8 mouse cellular contexts compared by ENCODE assay signal in the genomic region with DNA sequence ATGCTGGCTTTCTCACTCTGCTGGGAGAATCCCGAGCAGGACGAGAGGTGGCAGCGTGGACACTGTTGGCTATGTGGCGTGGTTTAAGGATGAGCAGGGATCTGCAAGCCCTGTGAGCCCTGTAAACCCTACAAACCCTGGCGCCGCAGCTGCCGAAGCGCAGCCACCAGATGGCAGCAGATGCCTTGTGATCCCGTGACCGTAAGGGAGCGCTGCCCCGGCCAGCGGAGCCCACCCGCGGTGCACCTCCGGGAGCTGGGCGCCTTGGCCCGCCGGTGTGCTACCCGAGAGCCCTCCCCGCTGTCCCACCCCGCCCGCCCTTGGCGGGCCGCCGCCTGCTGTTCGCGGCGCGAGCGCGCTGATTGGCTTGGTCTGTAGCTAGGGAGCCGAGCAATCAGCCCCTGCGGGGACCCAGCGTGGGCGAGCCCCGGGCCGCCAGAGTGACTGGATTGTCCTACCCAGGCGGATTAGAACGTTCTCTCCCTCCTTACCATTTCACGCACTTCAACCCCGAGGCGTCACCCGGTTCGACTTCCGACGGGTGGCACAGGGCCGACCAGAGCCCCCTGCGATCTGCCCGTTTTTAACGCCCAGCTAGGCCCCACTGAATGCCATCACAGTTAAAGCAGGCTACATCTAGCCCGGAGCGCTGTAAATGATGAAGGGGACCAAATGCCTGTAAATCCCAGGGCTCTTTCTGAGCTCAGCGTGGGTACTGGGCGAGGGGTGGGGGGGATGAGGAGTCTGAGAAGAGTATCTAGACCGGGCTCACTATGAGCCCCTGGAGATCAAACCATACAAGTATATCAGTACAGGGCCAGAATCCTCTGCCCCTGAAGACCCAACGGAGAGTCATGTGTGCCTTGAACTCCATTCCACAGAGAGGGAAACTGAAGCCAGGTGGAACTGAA. TPM values are rescaled to one million over a fixed set of nuclear protein-coding genes. Genes with fewer than 3 reads are reported as not detected.
A peak's percentile ranks its signal among the peaks of the same experiment; 100 is the strongest.
DNase-seq lines count a peak whose midpoint lies in the region; ATAC-seq lines count a peak whose summit lies in the region.

No protein-coding gene starts in this region.

- H3K9me3 ChIP-seq in hindbrain, embryonic 16.5 days (ENCODE audit: control insufficient read depth, low read length), result no peaks in the 10 kb centered on the region

- peak; percentile 94 for ATAC-seq in hindbrain, embryonic 16.5 days

- peak overlapping the region; percentile 73 for H3K4me2 ChIP-seq in hindbrain, embryonic 16.5 days (ENCODE audit: low read length)

- no peaks in the 10 kb centered on the region for H3K36me3 ChIP-seq in hindbrain, embryonic 16.5 days (ENCODE audit: control insufficient read depth, insufficient read depth, low read length)

- no peaks in the 10 kb centered on the region for H3K27me3 ChIP-seq in hindbrain, embryonic 16.5 days (replicated peaks; ENCODE audit: control insufficient read depth, insufficient read depth, low read length)

- peak overlapping the region; percentile 78 for H3K9ac ChIP-seq in hindbrain, embryonic 16.5 days (ENCODE audit: low read depth, low read length)

- peak overlapping the region; percentile 51 for H3K4me3 ChIP-seq in hindbrain, embryonic 16.5 days (ENCODE audit: low read length)

- H3K27ac ChIP-seq in hindbrain, embryonic 16.5 days (ENCODE audit: low read depth, low read length), result peak overlapping the region; percentile 19; the same call in 1 of the 2 replicates

- WGBS in hindbrain, embryonic 16.5 days, result 1% methylated on average over 44 of the region's 57 CpGs

- H3K4me1 ChIP-seq in hindbrain, embryonic 16.5 days (ENCODE audit: control insufficient read depth, insufficient read depth, low read depth, low read length), result no peaks in the 10 kb centered on the region

- peak; percentile 95 for DNase-seq in ZHBTc4 (ENCODE audit: low read depth, low spot score)
- peak; percentile 80 to 92 for DNase-seq in cerebellum, postnatal 4 days (ENCODE audit: low spot score in 2 of 2)
- peak; percentile 91 for DNase-seq in gastrocnemius, adult 18-20 months (ENCODE audit: low spot score)
- DNase-seq in left cerebral cortex, adult 18-20 months (ENCODE audit: low spot score in 2 of 2), result peak; percentile 91 to 92
- peak; percentile 90 to 92 for DNase-seq in lung, postnatal 4 days
- peak; percentile 88 for DNase-seq in retina, postnatal 7 days (ENCODE audit: low read depth, low spot score)
- peak; percentile 79 for DNase-seq in urinary bladder, adult 2 months (ENCODE audit: low spot score)

RNA-seq across cellular contexts. Expression of gene Uri1, which starts 38.0 kb away (rescaled TPM):
- total RNA-seq in gastrocnemius, adult 18-20 months (2021), result 10 to 100 TPM; 29.4 to 30.3 TPM
- polyA plus RNA-seq in hindbrain, embryonic 16.5 days (2015; fragmentation: Nextera tagmentation; extraction: Ambion mirVana), result 31.5 and 35.3 TPM in 2 replicates
- total RNA-seq in left cerebral cortex, adult 18-20 months (2021), result 10 to 100 TPM; 50.5 to 51.0 TPM
- polyA plus RNA-seq in urinary bladder, adult 2 months (2012; rRNA removed), result 32.2 and 36.3 TPM in 2 replicates

RNA-seq across cellular contexts. Expression of gene Ccne1, which starts 46.0 kb away (rescaled TPM):
- total RNA-seq in gastrocnemius, adult 18-20 months (2021), result under 1 TPM in 1 of 2 experiments, not detected in 1; 0.14 TPM
- 20.2 and 20.8 TPM in 2 replicates for polyA plus RNA-seq in hindbrain, embryonic 16.5 days (2015; fragmentation: Nextera tagmentation; extraction: Ambion mirVana)
- total RNA-seq in left cerebral cortex, adult 18-20 months (2021), result 10 to 100 TPM; 16.7 to 22.8 TPM
- 3.1 and 3.6 TPM in 2 replicates for polyA plus RNA-seq in urinary bladder, adult 2 months (2012; rRNA removed)

Comparison
In these comparisons a context has a peak if more than half of its experiments do, and no peak if none do; other contexts are left out.
1. Peak in every context shown above with its lines: DNase-seq, ATAC-seq, H3K4me3 ChIP-seq and H3K27ac ChIP-seq.
2. RNA of gene Ccne1, which starts 46.0 kb away (total RNA-seq): 16.7 to 22.8 TPM in left cerebral cortex, adult 18-20 months; 0.14 TPM in gastrocnemius, adult 18-20 months; every median in the first group is over 10 times any median in the second.